Mouse (Mus musculus): Measurements from ENCODE around the gene Nedd8.

The Nedd8 gene
- long read RNA-seq, experiment 1, transcript Nedd8-201 (4 exons, 824 nt) = major isoform, 224 of 232 reads
- long read RNA-seq, experiment 1, transcript Nedd8-205 (4 exons, 516 nt) = minor isoform, 5 of 232 reads
- long read RNA-seq, experiment 1, partial matches to known transcripts = 1 of 232 reads
- long read RNA-seq, experiment 1, other reads (novel, unspliced or antisense) = 2 of 232 reads
- long read RNA-seq, experiment 2, transcript Nedd8-205 (4 exons, 516 nt) = minor isoform, 5 of 260 reads
- long read RNA-seq, experiment 2, transcript Nedd8-201 (4 exons, 824 nt) = major isoform, 251 of 260 reads
- long read RNA-seq, experiment 2, partial matches to known transcripts = 0 of 260 reads
- long read RNA-seq, experiment 2, other reads (novel, unspliced or antisense) = 4 of 260 reads

DNA sequence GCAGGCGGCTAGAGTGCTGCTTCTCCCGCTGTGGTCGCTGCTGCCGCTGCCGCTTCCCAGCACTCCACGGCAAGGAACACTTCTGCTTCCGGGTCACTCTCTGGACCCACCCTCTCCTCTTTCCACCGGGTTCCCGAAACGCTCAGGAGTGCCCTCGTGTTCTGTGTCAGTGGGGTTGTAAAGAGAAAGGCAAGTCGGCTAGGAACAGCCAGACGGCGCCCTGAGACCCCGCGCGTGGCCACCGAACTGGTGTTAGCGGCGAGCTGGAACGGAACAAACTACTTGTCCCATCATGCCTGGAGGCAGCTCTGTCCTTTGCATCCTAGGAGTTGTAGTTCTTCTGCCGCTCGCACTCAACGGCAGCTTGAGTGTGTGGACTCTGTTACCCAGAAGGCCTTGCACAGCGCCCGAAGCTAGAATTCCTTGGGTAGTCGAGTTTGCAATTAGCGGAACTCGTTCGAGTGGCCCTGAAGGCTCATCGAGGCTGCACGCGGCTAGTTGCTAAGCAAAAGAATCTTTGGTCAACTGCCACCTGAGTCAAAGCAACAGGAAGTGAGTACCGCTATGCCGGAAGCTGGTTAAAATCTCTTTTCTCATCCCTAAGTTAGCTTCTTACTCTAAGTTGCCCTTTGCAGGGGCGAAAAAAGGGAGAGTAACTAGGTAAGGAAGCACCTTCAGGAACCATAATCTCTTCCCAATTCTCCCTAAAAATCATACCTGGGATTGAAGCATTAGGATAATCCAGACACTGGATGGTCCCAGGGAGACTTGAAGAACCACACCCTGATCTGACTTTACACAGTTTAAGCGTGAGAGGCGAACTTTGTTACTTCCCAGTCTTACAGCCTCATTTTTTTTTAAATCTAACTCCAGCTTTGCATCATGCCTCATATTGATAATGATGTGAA lies at the start of gene Nedd8, which contains the start of gene Gmpr2:
Gene Nedd8 (minus strand): TSS at position 292 of the 908 bp plus-strand sequence.
Gene Gmpr2 (plus strand): TSS at position 109 of the 908 bp plus-strand sequence.
- intact Hi-C loops (cut with DNase I) = loop anchor here (5.0 kb wide), 1 partner anchor 35 kb away; the partner anchor contains the start of genes Gm49378 and Ipo4

DNA sequence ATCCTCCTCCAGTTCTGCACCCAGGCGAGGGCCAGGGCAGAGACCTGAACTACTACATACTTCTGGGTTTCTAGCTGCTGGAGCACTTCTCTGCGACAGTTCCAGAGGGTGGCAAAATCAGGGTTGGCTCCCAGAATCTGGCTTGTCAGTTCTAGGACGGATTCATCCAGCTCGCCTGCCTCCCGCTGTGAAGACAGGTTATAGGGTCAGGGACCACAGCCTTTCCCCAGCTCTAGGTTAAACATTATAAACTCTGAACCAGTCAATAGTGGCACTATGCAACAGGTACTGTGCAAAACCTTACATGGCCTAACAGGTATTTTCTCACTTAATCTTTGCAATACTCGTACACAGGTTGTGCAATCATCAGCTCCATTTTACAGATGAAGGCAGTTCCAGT lies 49.2 kb upstream of the Nedd8 start:
- intact Hi-C loops (cut with DNase I) = no loop called here

DNA sequence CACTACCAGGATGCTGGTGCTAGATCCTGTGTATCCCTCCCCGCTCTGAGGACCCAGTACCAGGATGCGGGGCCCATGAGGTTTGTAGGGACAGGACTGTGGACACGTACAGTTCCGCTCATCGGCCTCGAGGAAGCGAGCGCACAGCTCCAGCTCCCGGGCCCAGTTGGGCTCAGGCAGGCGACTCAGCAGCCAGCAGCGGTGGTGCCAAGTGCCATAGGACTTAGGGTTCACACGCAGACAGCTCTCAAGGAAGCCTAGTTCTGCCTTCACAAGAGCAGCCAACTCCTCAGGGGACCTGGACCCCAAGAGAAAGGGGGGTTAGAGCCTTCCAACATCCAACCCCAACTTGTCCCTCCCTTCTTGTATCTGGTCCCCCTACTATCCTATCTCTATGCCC lies 48.7 kb upstream of the Nedd8 start:
- intact Hi-C loops (cut with DNase I) = no loop called here

DNA sequence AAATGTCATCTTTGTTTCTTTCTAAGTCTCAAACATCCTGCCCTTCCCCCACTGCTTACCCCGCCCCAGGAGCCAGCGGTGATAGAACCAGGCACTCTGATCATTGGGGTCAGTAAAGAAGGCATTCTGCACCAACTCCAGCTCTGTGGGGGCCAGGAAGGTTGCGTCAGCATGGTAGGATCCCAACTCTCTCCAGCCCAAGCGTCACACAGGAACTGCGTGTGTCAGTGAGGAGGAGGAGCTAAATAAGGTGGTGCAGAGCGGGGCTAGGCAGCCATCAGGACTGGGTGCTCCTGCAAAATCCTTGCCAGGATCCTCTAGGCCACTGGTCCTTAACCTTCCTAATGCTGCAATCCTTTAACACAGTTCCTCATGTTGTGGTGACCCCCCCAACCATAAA lies 47.8 kb upstream of the Nedd8 start:
- intact Hi-C loops (cut with DNase I) = no loop called here

DNA sequence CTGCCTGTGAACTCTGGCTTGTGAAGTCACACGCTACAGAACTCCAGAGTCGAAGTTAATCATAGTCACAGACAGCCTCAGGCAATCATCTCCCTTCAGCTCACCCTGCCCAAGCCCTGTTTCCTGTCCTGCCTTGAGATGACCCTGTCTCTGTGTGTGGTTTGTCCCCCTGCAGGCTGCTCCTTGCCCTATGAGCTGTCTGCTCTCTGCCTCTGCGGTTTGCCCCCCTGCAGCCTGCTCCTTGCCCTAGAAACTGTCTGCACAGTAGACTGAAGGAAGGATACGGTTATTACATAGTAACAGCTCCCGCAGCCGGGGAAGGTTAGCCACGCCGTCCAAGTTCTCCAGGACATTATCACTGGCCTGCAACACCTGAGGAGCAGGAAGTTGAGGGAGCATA lies 45.0 kb upstream of the Nedd8 start:
- intact Hi-C loops (cut with DNase I) = no loop called here

DNA sequence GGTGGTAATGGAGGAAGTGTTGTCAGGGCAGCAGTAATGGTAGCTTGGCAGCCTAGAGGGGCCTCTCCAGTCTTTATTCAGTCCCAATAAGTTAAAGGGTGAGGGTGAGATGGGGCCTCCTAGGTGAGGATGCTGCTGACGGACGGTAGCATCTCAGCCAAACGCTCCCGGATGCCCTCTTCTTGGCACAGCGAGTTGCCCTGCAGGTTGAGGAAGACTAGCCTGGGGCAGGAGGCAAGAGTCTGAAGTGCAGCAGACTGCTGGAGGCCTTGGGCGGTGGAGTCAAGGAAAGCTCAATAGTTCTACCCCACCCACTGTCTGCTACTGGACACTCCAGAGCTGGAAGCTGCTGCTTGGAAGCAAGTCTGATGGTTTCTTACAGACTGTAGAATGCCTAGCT lies 44.3 kb upstream of the Nedd8 start:
- intact Hi-C loops (cut with DNase I) = no loop called here

DNA sequence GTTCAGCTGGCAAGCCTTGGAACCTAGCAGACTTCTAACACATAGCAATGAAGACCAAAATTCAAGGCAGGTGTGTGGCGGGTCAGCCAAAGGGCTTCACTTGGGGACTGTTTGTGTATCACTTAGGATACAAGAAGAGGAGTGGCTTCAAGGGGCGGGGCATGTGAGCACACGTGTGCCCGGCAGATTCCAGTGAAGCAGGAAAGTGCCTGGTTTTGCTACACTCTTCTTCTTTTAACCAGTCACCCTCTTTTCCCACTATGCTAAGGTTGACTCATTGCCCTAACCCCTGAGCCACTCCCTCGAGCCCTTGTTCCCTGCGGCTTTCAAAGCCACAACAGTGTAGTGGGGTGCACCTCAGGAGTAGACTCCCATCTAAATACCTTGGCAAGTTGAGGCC lies 43.0 kb upstream of the Nedd8 start:
- intact Hi-C loops (cut with DNase I) = no loop called here

DNA sequence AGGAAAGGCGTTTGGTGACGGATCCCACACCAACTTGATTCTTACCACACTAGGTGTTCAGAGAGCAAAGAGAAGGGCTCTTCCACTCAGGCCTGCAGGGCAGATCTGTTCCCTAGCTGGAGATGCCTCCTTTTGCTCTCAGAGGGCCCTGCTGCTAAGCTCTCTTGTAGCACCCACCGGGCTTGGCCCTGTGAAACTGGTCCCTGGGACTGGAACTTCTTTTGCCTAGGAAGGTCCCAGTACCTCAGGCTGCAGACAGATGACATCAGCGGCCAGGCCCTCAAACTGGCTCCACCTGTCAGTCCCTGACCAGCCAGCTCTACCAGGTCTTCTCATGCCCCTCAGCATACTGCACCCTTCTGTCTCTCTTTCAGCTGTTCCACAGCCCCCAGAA lies 41.8 kb upstream of the Nedd8 start, which contains the start of gene Tgm1:
Gene Tgm1 (minus strand): TSS at position 198 of the 394 bp plus-strand sequence.
- intact Hi-C loops (cut with DNase I) = no loop called here

DNA sequence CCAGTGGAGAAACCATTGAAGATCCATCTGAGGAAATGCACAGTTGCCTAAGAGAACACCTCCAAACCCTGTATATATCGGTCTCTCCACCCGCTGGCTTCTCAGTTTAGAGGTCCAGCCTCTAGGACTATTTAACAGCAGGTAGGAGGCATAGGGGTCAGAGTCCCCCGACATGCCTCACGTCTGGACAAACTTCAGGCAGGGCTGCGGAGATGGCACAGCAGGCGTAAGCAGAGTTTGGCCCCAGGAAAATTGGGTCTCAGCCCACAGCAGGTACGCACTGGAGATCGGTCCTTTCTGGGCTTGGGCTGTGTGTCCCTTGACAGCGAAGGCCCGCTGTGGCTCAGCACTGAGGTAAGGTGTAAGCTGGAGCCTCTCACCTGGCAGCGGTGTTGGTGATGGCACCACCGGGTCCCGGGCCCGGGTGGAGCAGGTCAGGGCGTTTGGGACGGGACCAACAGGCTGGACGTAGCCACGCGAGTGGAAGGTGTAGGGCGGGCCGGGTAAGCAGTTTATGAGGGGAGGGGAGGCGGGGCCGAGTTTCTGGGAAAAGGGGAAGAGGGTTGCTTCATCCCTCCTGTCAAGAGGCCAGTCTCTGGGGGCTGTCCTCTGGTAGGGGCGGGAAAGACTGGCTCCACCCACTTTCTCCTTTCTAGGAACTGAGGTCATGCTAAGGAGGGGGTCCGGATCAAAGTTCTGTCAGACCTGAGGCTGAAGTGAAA lies 41.2 kb upstream of the Nedd8 start:
- intact Hi-C loops (cut with DNase I) = no loop called here

DNA sequence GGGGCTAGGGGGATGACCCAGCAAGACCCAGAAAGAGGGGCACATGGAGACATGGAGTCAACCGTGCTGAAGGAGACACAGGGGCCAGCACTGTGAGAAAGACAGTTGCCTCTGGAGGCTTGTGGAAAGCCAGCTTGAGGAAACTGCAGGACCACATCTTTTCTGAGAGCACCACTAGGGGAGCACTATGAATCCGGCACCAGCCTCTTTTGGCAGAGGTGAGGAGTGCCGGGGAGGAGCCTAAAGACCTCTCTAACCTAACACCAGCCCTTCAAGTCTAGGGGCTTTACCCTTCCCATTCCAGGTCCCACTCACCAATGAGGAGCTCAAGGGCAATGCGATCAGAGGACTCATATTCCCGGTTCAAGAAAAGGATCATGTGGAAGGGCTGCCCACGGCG lies 39.9 kb upstream of the Nedd8 start:
- intact Hi-C loops (cut with DNase I) = no loop called here

DNA sequence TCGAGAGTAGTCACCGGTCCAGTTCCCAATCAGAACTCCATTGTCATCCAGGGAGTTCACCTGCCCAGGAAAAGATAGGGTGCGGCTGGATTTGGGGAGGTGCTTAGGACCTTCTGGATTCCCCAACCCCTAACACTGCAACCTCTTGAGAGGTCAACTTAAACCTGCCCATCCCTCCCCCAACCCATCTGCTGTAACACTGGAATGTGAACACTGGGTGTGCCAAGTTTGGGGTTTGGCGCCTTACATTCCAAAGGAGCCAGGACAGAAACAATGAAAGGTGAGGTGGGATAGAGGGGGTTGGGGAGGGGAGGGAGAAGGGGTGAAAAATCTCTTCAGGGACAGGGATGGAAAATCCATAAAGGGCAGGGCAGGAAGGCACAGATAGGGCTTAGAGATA lies 37.6 kb upstream of the Nedd8 start:
- intact Hi-C loops (cut with DNase I) = no loop called here

DNA sequence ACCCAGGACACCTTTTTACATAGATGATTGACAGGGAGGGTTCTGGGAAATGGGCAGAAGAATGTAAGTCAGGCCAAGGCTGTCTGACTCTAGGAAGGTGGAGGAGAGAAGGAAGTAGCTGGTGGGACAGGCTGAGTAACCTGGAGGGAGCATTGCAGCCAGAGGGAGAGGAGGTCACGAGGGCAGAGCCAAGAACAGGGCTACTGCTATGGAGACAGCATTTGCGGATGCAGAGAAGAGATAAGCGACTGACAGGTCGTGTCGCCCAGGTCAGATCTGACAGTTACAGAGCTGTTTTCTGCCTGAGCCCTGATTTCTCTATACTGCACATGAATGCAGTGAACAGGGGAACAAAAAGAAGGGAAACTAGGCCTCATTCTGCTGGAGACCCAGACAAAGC lies 35.5 kb upstream of the Nedd8 start:
- intact Hi-C loops (cut with DNase I) = no loop called here

DNA sequence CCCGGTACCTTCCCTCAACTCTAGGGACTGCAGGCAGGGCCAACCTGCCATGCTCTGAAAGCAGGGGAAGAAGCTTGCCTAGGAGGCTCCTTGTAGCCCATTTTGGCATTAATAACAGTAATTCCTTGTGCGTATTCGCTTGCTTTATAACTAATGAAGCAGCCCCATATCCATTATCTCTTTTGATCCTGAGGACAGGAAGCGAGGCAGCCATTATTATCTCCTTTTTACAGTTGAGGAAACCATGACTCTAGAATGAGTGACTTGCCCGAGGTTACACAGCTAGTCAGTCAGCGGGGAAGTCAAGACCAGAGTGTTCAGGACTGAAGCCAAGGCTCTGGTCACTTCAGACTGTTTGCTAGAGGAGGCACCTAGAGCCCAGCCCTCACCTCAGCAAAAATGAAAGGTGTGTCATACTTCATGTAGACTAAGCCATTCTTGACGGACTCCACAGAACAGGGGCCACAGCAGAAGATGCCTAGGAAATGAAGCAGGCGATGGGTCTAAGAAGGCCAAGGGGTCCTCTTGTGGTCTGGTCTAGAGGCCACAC lies 34.2 kb upstream of the Nedd8 start:
- intact Hi-C loops (cut with DNase I) = no loop called here

DNA sequence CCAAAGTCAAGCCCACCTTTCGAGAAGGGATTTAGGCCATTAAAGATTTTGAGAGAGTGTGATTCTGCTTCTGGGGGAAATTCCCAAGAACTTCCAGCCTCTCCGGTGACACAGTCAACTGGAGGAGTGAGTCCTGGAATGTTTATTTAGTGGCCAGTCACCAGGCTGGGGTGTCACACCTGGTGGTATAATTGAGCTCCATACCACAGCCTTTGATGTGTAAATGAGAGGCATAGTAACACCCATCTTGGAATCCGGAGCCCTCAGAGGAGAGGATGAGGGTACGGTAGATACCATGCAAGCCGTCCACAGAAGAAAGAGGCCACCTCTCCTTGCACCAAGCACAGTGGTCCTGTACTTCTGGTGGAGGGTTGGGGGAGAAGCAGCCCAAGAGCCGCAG lies 30.8 kb upstream of the Nedd8 start:
- intact Hi-C loops (cut with DNase I) = no loop called here

DNA sequence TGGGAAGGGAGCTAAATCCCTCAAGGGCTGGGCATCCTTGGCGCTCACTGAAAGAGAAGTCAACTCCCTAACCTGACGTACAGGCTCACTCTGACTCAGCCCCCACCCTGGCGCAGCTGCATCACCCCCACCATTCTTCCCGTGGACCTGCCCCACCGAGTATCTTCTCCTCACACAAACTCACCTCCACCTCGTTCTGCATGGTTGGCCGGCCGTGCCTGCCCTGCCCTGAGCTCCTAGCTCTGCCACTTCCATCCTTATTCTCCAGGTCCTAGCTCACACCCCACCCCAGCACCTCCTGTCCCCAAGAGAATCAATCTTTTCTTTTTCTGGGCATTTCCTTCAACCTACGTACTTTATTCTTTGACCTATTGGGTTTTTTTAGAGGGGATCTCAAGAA lies 29.2 kb upstream of the Nedd8 start:
- intact Hi-C loops (cut with DNase I) = no loop called here

DNA sequence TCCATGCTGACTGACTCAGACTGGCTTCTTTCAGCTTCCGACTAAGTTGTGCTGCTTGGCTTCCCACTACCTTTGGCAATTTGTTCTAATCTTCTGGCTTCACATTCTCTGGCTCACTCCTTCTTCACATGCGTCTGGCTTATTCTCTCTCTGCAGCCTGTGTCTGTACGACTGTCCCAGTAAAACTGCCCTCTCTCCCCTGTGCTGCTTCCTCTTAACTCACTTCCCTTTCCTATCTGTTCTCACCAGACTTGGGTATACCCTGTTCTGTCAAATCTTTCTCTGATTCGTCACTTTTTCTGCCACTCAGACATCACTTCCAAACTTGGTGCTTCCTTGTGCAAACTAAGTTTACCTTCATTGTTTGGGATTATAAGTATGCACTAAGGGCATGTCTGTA lies 25.3 kb upstream of the Nedd8 start:
- intact Hi-C loops (cut with DNase I) = no loop called here

DNA sequence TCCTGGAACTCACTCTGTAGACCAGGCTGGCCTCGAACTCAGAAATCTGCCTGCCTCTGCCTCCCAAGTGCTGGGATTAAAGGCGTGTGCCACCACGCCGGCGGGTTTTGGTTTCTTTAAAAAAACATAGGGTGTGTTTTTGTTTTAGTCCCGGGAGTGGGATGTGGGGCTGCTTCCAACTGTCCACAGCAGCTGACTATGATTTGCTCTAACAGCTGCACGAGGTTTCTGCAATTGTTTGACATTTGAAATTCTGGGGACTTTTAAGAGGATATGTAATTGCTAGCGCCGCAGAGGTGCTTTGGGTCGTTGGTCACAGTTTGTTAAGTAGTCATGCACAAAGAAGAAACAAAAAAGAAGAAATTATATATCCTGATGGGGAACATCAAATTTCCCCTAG lies 17.5 kb upstream of the Nedd8 start:
- intact Hi-C loops (cut with DNase I) = no loop called here

DNA sequence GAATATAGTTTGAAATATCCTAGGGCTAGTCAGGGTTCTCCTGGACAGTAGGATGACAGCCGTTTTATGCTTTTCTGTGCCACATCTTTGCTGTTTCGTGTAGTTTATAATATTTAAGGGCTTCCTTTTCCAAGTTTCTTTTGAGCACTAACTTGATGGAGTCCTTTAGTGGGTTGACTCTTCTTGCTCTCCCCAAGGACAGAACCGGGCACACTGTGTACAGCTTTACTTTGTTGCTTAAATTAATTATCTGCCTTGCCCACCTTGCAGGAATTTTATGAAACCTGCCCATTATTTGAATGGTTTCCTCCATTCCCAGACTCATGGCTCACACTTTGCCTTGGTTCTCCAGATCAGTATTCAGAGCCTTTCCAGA lies 10.2 kb upstream of the Nedd8 start:
- intact Hi-C loops (cut with DNase I) = no loop called here

DNA sequence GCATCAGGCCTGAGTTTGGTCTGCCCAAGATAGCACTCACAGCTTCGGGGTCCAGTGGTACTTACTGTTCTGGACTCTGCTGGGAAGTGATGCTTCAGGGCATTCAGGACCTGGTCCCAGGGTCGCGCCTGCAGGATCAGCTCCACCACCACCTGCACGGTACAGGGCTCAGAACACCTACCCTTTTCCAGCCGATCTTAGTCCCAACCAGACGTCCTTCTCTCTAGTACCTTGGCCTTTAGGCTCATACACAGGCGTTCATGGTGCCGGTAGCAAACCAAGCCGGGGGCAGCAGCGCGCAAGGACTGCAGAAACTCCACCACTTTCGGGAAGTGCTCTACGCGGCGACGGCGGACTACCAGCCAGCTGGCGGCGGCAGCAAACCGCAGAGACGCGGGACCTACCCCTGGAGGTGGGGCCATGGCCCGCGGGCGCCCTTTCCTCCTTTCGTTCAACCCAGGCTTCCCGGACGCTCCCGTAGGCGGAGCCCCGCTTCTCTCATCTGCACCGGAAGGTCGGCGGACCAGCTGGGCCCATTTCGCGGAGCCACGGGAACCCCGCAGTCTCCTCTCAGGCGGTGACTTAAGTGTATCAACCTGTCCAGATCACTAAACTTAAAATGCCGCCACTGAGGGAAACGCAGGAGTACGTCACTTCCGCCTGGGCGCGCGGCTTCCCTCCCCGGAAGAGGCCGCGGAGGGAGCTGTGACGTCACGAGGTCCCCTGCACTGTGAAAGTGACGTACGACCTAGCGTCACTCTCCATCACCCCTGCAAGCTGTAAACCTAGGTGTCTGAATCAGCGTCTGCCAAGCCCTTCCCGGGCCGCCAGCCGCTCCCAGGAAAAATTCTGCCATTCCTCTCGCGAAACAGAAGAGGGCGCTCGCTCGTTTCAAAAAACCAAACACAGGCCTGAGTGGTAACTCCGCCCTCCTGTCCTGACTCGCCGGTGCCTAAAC lies 9.5 kb upstream of the Nedd8 start, which contains the start of gene Tinf2:
Gene Tinf2 (minus strand): TSS at position 661 of the 958 bp plus-strand sequence.
- intact Hi-C loops (cut with DNase I) = no loop called here

DNA sequence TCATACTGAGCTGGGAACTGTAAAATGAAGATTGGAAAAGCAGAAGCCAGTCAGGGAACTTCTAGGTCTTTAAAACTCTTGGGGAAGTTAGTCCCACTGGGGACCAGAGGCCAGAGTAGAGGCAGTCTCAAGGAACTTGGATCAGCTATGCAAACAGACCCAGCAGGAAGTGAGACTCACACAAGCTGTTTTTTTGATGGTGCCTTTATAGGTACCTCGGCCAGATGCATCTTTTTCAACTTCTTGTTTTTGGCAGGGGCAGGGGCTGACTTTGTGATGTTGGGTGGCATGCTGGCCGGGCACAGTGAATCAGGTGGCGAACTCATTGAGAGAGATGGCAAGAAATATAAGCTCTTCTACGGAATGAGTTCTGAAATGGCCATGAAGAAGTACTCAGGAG lies 5.7 kb upstream of the Nedd8 start:
- intact Hi-C loops (cut with DNase I) = no loop called here
